Mouse (Mus musculus): ENCODE measurements around the gene Dnm1.

Gene Dnm1

GRCm38 (mm10) chr2:32353007-32353542, at the start of gene Dnm1:
Dnm1 (minus strand) TSS chr2:32353338.
- in situ Hi-C loops (cut with MboI, MseI), result no loop called here

- in situ Hi-C loops (cut with MboI, MseI), result loop anchor here (5.0 kb wide), 1 partner anchor 171 kb away; no protein-coding TSS in a partner anchor
Observed at GRCm38 (mm10) chr2:32396695-32397094, 43.6 kb upstream of the Dnm1 start.

DNA sequence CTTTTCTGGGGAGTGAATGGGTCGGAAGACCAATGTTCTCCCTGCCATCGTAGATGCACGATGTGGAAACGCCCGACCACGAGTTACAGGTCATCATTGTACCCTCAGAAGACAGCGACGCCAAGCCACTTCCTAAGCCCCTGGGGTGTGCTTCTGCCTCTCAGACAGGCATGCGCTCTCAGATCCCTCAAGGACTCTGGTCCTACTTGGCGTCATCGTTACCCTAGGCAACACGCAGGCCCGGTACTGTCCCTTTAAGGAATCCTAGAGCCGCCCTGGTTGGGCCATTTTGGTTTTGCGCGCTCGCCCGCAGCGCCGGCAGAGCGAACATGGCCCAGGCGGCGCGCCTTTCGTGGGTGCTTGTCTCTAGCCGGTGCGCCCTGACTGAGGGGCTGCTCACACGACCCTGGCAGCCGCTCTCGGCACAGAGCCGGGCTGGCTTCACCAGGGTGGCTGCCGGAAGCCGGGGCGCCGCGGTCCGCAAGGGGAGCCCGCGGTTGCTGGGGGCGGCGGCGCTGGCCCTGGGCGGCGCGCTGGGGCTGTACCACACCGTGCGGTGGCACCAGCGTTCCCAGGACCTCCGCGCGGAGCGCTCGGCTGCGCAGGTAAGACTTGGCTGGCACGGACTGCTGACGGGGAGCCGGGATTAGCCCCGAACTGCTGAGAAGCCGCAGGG, 42.9 kb upstream of the Dnm1 start:
- in situ Hi-C loops (cut with MboI, MseI), result loop anchor here (5.0 kb wide), 1 partner anchor 171 kb away; no protein-coding TSS in a partner anchor

- in situ Hi-C loops (cut with MboI, MseI), result loop anchor here (5.0 kb wide), 1 partner anchor 172 kb away; no protein-coding TSS in a partner anchor
Observed at GRCm38 (mm10) chr2:32395484-32395945, 42.4 kb upstream of the Dnm1 start, which contains the start of gene Ptges2. Ptges2 (plus strand) TSS chr2:32395896.

DNA sequence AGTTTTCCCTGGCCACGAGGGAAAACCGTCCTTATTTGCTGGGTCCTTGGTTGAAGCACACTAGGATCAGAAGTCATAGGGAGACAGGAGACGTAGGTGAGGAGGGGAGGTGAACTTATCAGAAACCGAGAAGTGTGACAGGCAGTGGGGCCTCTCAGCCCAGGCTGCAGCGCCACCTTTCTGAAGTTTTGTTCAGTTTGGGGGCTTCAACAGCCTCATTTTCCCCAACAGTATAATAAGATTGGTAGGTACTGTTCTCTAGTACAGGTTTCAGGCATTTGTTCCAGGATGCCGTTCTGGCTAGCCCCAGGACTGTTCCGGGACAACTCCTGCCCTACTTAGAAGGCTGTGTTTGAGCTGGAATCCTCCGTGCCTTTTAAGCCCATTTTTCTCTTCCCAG, 41.8 kb upstream of the Dnm1 start:
- in situ Hi-C loops (cut with MboI, MseI), result loop anchor here (5.0 kb wide), 1 partner anchor 172 kb away; no protein-coding TSS in a partner anchor

DNA sequence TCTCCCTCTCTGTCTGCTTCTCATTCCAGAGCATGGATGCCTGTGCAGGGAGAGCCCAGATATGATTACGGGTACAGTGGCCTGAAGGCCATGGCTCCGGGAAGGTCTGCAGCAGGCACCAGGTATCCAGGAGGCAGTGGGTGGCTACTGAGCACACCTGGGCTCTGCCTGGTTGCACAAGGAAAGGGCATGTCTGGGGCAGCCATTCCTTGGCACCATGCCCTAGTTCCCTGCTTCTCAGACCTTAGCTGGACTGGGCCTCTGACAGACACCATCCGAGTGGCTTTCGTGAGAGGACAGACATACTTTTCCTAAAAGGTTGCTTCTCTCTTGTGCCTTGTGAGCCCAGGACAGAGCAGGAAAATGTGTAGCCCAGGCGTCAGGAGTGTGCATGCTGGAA, 38.9 kb upstream of the Dnm1 start:
- in situ Hi-C loops (cut with MboI, MseI), result no loop called here

- in situ Hi-C loops (cut with MboI, MseI), result no loop called here
Observed at GRCm38 (mm10) chr2:32390871-32391270, 37.7 kb upstream of the Dnm1 start.

DNA sequence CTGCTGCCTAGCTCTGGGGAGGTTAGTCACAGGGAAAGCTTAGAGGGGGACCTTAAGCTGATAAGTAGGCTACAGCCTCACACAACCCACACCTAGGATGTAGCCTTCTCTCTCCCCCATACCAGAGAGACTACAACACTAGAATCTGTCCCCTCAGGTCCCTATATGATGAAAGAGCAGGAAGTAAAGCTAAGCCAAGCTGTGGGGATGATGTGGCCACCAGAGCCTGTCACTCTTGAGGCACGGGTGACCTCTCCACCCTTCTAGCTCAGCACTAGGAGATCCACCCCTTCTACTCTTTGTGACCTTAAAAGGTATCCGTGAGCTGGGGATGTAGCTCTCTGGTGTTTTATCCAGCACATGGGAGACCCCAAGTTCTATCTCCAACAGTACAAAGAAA, 36.0 kb upstream of the Dnm1 start:
- in situ Hi-C loops (cut with MboI, MseI), result no loop called here

- in situ Hi-C loops (cut with MboI, MseI), result no loop called here
Observed at GRCm38 (mm10) chr2:32387706-32388490, 34.8 kb upstream of the Dnm1 start, which contains the start of gene Lcn2. Lcn2 (minus strand) TSS chr2:32388252.

DNA sequence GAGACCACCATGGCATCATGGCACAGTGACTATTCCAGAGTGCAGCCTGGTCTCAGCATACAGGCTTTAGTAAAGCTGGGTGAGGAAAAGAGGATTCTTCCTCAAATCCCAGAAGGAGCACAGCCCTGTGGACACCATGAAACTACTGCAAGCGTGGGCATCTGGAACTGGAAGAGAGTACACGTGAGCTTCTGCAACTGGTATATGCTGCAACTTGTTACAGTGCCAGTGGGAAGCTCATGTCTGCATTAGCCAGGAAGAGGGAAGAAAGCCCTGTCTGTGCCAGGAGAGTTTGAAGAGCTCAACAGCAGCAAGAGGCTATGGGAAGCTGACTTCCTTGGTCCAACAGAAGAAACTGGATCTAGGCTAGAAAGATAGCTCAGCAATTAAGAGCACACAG, 29.6 kb upstream of the Dnm1 start:
- in situ Hi-C loops (cut with MboI, MseI), result no loop called here

- in situ Hi-C loops (cut with MboI, MseI), result no loop called here
Observed at GRCm38 (mm10) chr2:32381775-32382223, 28.7 kb upstream of the Dnm1 start, which contains the start of gene 1110008P14Rik. 1110008P14Rik (minus strand) TSS chr2:32381938.

- in situ Hi-C loops (cut with MboI, MseI), result no loop called here
Observed at GRCm38 (mm10) chr2:32381141-32381774, 28.1 kb upstream of the Dnm1 start.

DNA sequence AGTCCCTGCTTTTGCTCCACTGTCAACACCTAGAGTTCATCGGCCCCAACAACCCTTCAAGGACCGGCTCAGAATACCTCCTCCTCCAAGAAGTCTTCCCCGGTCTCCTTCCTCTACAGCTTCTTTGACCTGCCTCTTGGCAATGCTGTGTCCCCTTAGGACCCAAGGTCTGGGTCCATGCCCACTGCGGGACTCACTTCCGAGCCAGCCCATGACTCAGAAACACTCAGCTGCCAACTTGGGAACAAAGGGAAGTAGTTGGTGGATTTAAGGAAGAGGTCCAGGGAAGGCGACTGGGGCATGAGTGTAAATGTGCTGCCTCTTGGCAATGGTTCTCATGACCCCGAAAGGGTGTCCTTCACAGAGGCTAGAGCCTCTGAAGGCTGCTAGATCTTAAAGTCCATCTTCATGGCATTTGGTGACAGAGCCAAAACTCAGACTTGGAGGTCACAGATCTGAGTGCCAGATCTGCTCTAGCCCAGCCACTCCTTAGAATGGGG, 26.9 kb upstream of the Dnm1 start:
- in situ Hi-C loops (cut with MboI, MseI), result no loop called here

DNA sequence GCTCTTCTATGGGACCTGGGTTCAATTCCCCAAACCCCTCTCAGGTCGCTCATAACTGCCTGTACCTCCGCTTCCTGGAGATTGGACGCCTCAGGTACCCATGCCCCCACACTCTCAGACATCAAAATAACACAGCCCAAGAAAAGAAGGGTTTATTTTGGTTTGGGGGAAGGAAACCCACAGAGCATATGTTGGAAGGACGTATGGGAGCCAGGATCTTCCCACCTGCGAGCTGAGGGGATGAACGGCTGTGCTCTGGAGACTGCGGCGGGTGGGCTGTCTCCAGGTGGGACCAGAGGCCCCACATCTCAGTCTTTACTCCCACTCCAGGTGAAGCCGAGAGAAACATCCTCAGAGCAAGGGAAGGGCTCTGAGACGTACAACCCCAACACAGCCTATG, 23.8 kb upstream of the Dnm1 start:
- in situ Hi-C loops (cut with MboI, MseI), result no loop called here

- in situ Hi-C loops (cut with MboI, MseI), result no loop called here
Observed at GRCm38 (mm10) chr2:32375317-32375940, 22.3 kb upstream of the Dnm1 start.

DNA sequence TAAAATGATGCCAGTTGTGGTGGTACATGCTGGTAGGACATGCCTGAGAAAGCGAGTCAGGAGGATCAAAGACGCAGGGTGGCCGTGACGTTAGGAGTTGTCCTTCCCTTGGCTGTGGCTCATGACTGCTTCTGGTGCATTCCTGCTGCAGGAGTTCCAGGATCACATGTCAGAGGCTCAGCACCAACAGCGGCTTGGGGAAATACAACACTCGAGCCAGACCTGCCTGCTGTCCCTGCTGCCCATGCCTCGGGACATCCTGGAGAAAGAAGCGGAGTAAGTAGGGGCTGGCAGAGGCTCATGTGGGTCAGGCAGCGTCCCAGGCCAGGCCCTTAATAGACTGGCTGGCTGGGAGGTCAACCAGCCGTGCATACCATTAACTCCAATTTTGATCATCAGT, 21.1 kb upstream of the Dnm1 start:
- in situ Hi-C loops (cut with MboI, MseI), result no loop called here

- in situ Hi-C loops (cut with MboI, MseI), result no loop called here
Observed at GRCm38 (mm10) chr2:32367315-32367714, 14.2 kb upstream of the Dnm1 start.

DNA sequence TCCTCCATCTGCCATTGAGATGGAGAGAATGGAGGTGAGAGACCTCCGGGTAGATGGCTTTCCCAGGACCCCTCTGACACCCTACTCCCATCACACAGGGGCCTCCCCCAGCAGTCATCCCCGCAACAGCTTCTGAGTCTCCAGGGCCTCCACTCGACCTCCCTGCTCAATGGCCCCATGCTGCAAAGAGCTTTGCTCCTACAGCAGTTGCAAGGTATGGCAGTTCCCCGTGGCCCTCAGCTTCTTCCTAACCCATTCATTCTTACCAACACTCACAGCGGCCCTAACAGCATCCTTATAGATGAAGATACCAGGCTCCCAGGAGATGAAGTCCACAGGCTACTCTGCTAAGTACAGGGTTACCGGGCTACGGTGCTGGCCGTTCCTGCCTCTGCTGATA, 11.0 kb upstream of the Dnm1 start:
- in situ Hi-C loops (cut with MboI, MseI), result no loop called here

GRCm38 (mm10) chr2:32363376-32364106, 10.4 kb upstream of the Dnm1 start:
- in situ Hi-C loops (cut with MboI, MseI), result no loop called here

DNA sequence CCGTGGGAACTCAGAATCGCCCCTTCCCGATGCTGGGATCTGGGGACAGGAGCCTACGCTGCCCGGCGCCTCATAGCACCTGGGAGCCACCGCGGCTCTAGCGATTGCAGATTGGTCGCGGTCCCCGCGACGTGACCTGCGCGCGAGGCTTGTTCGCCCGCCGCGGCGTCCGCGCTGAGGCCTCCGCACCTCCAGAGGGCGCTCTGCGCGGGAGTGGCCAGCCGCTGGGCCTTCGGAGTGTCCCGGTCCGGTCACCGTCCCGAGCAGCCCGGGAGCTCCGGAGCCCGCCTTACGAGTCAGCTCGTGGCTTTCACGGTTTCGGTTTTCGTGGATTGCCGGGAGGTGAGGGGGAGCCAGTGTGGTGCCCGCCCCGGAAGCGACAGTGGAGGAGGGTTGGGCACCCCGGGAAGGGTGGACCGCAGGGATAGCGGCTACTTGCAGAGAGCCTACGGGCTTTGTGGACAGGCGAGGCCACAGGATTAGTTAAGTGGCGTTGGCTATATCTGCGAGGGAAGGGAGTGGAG, 9.7 kb upstream of the Dnm1 start:
- in situ Hi-C loops (cut with MboI, MseI), result no loop called here

Data from regulatory T cell (primary cell).